Mouse (Mus musculus): ENCODE data around the gene Gabrg1.

Gabrg1 gene

GRCm38 (mm10) chr5:70842192-70843095 lies at the start of gene Gabrg1:
TSS of gene Gabrg1 (minus strand) at chr5:70842617.
- peak; percentile 35 for DNase-seq

- DNase-seq: no peak
These were observed 41.6 kb upstream of the Gabrg1 start for GRCm38 (mm10) chr5:70884026-70884425.

GRCm38 (mm10) chr5:70870081-70870480 lies 27.7 kb upstream of the Gabrg1 start:
- DNase-seq: no peak

DNA sequence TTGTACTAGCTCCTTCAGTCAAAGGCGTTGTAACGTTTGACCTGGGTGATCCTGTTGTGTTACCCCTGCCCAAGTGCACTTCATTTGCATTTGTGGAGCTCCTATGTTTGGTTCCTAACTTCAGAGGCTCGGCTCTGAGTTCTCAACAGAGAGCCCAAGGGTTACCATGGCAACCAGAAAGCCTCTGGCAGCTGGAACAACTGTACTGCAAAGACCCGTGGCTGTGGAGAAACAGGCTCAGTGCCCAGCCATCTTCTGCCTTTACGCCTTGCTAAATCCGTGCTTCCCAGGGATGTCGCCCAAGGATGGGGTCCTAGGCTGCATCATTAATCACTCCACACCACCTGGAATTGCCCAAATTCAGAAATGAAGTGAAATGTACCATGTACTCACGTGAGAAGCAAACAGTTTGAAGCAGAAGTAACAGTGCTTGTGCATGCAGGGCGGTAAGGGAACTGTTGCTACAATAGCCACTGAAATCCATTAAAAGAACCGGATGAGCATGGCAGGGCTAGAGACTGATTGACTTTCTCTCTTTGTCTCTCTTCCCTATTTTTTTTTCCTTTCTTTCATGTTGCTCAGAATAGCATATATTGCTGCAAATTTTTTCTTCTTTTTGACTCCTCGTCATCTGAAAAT lies 798 bp upstream of the Gabrg1 start:
- DNase-seq: peak; percentile 61

- DNase-seq: no peak
These were observed 23.7 kb downstream of the Gabrg1 start for GRCm38 (mm10) chr5:70818681-70819080.

DNA sequence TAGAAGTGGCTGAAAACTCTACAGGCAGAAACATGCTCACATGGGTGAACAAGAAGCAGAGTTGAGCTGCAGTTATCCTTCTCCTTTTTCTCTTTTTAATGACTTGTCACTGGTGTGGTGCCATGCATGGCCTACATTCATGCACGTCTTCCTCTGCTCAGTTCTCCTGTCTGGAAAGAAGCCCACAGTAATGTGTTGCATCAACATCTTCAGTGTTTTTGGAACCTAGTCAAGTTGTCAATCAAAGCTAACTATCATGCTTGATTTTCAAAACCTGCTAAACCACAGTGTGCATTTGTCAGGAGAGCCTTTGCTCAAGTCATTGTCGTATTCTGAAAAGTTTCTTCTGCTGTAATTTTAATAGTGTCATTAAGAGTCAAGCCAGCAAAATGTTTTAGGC lies 106.3 kb downstream of the Gabrg1 start:
- DNase-seq: no peak

DNA sequence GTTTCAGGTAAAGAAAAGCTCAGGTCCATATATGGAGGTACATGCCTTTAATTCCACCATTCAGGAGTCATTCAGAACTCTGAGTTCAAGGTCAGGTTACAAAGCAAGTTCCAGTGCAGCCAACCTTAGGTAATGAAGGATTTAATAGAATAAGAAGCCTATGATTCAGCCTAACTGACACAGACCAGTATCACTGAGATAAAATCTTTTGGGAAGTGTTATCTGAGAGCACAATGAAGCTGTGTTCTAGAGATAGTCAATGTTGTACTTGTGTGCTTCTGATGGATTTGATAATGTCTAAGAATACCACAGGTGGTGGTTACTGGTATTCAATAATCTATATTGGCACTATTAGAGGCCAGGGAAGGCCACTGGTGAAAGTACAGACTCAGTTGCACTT lies 138.1 kb downstream of the Gabrg1 start:
- DNase-seq: no peak
